Mouse (Mus musculus) layer of hippocampus, adult 18-20 months (tissue): ENCODE data around the gene Cds2. TPM values are rescaled to one million over a fixed set of nuclear protein-coding genes. Genes with fewer than 3 reads are reported as not detected.
"Not testable (repeated sequence)": the region's sequence is repeated elsewhere in the genome, so short reads cannot be mapped to it uniquely, and the experiment has no call there.

ENCODE experiments used
- DNase-seq, 2 experiments: peaks; one replicate each; pipeline ENCODE4 v3.0.0; 2022; ENCODE audit warnings: low spot score in 2 of 2
- long read RNA-seq: library from polyadenylated mRNA; stranded (forward); transcript quantifications from one replicate; pipeline ENCODE4 v2.0.0, GENCODE M21; 2021
- total RNA-seq, 2 experiments: library from RNA; stranded (reverse); gene quantifications; 2 replicates each; pipeline ENCODE4 v1.2.3; 2021

Cds2 gene
- 100 to 1,000 TPM; 276 to 284 TPM for total RNA-seq
- long read RNA-seq, full-length matches to known transcripts: 16 of 162 reads
- long read RNA-seq, partial matches to known transcripts: 5 of 162 reads
- long read RNA-seq, other reads (novel, unspliced or antisense): 141 of 162 reads

- DNase-seq: peak; percentile 99
These were observed at the start of gene Cds2 for GRCm38 (mm10) chr2:132262879-132263398. TSS of gene Cds2 (plus strand) at chr2:132263148.

GRCm38 (mm10) chr2:132221611-132222073 is 41.3 kb upstream of the Cds2 start:
- peak; percentile 4 to 23 for DNase-seq

GRCm38 (mm10) chr2:132224359-132224758 is 38.6 kb upstream of the Cds2 start:
- DNase-seq: no peak

GRCm38 (mm10) chr2:132232413-132232945 is 30.5 kb upstream of the Cds2 start:
- no peak for DNase-seq

- no peak for DNase-seq
These were observed 28.8 kb upstream of the Cds2 start for GRCm38 (mm10) chr2:132233985-132234765.

- no peak for DNase-seq
These were observed 27.7 kb upstream of the Cds2 start for GRCm38 (mm10) chr2:132235291-132235690.

GRCm38 (mm10) chr2:132235975-132236374 is 27.0 kb upstream of the Cds2 start:
- DNase-seq: no peak

GRCm38 (mm10) chr2:132239434-132239833 is 23.5 kb upstream of the Cds2 start:
- not testable (repeated sequence) for DNase-seq

GRCm38 (mm10) chr2:132240457-132240856 is 22.5 kb upstream of the Cds2 start:
- peak; percentile 36 to 75 for DNase-seq

- DNase-seq: no peak
These were observed 19.6 kb upstream of the Cds2 start for GRCm38 (mm10) chr2:132243370-132243769.

- peak; percentile 92 to 97 for DNase-seq
These were observed 15.2 kb upstream of the Cds2 start, which contains the start of gene Tmem230 for GRCm38 (mm10) chr2:132247539-132248313. TSS of gene Tmem230 (minus strand) at chr2:132247807.

GRCm38 (mm10) chr2:132251911-132252310 is 11.0 kb upstream of the Cds2 start:
- no peak for DNase-seq

- DNase-seq: peak; percentile 96 to 97
These were observed 10.1 kb upstream of the Cds2 start, which contains the start of gene Pcna for GRCm38 (mm10) chr2:132252542-132253528. TSS of gene Pcna (minus strand) at chr2:132253314.

GRCm38 (mm10) chr2:132253603-132254002 is 9.3 kb upstream of the Cds2 start:
- DNase-seq: no peak

- no peak for DNase-seq
These were observed 5.4 kb upstream of the Cds2 start for GRCm38 (mm10) chr2:132257350-132258068.

- DNase-seq: no peak
These were observed 2.3 kb upstream of the Cds2 start for GRCm38 (mm10) chr2:132260601-132261000.

GRCm38 (mm10) chr2:132262175-132262574 is 773 bp upstream of the Cds2 start:
- no peak for DNase-seq

- DNase-seq: no peak
These were observed 695 bp downstream of the Cds2 start for GRCm38 (mm10) chr2:132263421-132264265.
